Mouse (Mus musculus) heart, embryonic 15.5 days (tissue): ENCODE results near the gene Unc119b. TPM values are rescaled to one million over a fixed set of nuclear protein-coding genes. Genes with fewer than 3 reads are reported as not detected.
"Not testable (repeated sequence)": the region's sequence is repeated elsewhere in the genome, so short reads cannot be mapped to it uniquely, and the experiment has no call there.

Experiments
- ATAC-seq: fragments of 200-750 bp; cut with Nextera tagmentation; replicated peaks from 2 replicates; pipeline ENCODE4 v1.8.0; 2017; ENCODE audit warnings: low read depth, moderate TSS enrichment; ENCODE audit not compliant: insufficient number of reproducible peaks, insufficient read depth, low FRiP score
- H3K27ac ChIP-seq: fragments of 300-500 bp; sonication (generic); 2 replicates; pipeline ENCODE4 v1.5.1; 2015; ENCODE audit warnings: mild to moderate bottlenecking, inconsistent platforms
- H3K27me3 ChIP-seq: fragments of 300-500 bp; sonication (generic); 2 replicates; pipeline ENCODE4 v1.6.1; 2015; ENCODE audit warnings: inconsistent platforms
- H3K36me3 ChIP-seq: fragments of 300-500 bp; sonication (generic); 2 replicates; pipeline ENCODE4 v1.6.1; 2015; ENCODE audit warnings: mild to moderate bottlenecking, inconsistent platforms
- H3K4me1 ChIP-seq: fragments of 300-500 bp; sonication (generic); replicated peaks from 2 replicates; pipeline ENCODE4 v1.6.1; 2015; ENCODE audit warnings: inconsistent platforms
- H3K4me2 ChIP-seq: fragments of 300-500 bp; sonication (generic); 2 replicates; pipeline ENCODE4 v1.6.1; 2015; ENCODE audit warnings: inconsistent platforms, mild to moderate bottlenecking, moderate library complexity
- H3K4me3 ChIP-seq: fragments of 300-500 bp; sonication (generic); 2 replicates; pipeline ENCODE4 v1.5.1; 2015; ENCODE audit warnings: mild to moderate bottlenecking, inconsistent platforms
- H3K9ac ChIP-seq: fragments of 300-500 bp; sonication (generic); 2 replicates; pipeline ENCODE4 v1.6.1; 2015; ENCODE audit warnings: mild to moderate bottlenecking, inconsistent platforms
- H3K9me3 ChIP-seq: fragments of 300-500 bp; sonication (generic); replicated peaks from 2 replicates; pipeline ENCODE4 v1.6.1; 2016; ENCODE audit warnings: inconsistent platforms
- WGBS: fragments of 180-500 bp; shearing (Covaris S2); methylation state at CpG from one replicate; pipeline ENCODE4 v1.1.7; 2015; ENCODE audit warnings: mixed read lengths; 5-methylcytosine and 5-hydroxymethylcytosine counted together
- polyA plus RNA-seq: library from polyadenylated mRNA; unstranded; fragments of >200 nt; fragmentation: Nextera tagmentation; extraction: Ambion mirVana; gene quantifications from 2 replicates; pipeline ENCODE4 v1.2.1, GENCODE M21; 2015

Gene Unc119b
- polyA plus RNA-seq, 1 experiment from 2014 or later: 18.1 TPM

- not testable (repeated sequence) for H3K4me1 ChIP-seq, H3K27me3 ChIP-seq, H3K9ac ChIP-seq, H3K9me3 ChIP-seq, H3K4me3 ChIP-seq, ATAC-seq, H3K27ac ChIP-seq, H3K4me2 ChIP-seq
- WGBS: 95% methylated on average over 23 of the region's 23 CpGs
- peaks cover 23% of the 10 kb centered on the region for H3K36me3 ChIP-seq
These were observed 31.5 kb downstream of the Unc119b start for GRCm38 (mm10) chr5:115103253-115103652.

GRCm38 (mm10) chr5:115102231-115102630, 32.5 kb downstream of the Unc119b start:
- Histone ChIP-seq H3K36me3 (peaks cover 26% of the 10 kb centered on the region), H3K27me3 (no peaks in the 10 kb centered on the region), H3K27ac (no peak overlapping the region), H3K4me2 (no peak overlapping the region), H3K9me3 (no peaks in the 10 kb centered on the region), H3K4me1 (no peaks in the 10 kb centered on the region), H3K4me3 (no peak overlapping the region), H3K9ac (no peak overlapping the region)
- ATAC-seq: no peak
- WGBS: 82% methylated on average over 2 of the region's 2 CpGs

GRCm38 (mm10) chr5:115100473-115100872, 34.3 kb downstream of the Unc119b start:
- Histone ChIP-seq H3K9me3 (no peaks in the 10 kb centered on the region), H3K27ac (no peak overlapping the region), H3K36me3 (peaks cover 40% of the 10 kb centered on the region), H3K27me3 (no peaks in the 10 kb centered on the region), H3K4me2 (no peak overlapping the region), H3K4me1 (no peaks in the 10 kb centered on the region), H3K4me3 (no peak overlapping the region), H3K9ac (no peak overlapping the region)
- 84% methylated on average over 6 of the region's 6 CpGs for WGBS
- no peak for ATAC-seq

GRCm38 (mm10) chr5:115099991-115100390, 34.8 kb downstream of the Unc119b start:
- H3K4me3 ChIP-seq: no peak overlapping the region
- WGBS: 82% methylated on average over 9 of the region's 9 CpGs
- peaks cover 44% of the 10 kb centered on the region for H3K36me3 ChIP-seq
- H3K27ac ChIP-seq: no peak overlapping the region
- H3K4me1 ChIP-seq: peaks cover 2% of the 10 kb centered on the region
- no peak overlapping the region for H3K4me2 ChIP-seq
- H3K9me3 ChIP-seq: no peaks in the 10 kb centered on the region
- ATAC-seq: no peak
- H3K27me3 ChIP-seq: no peaks in the 10 kb centered on the region
- no peak overlapping the region for H3K9ac ChIP-seq

- Histone ChIP-seq H3K36me3 (peaks cover 47% of the 10 kb centered on the region), H3K4me3 (no peak overlapping the region), H3K27me3 (no peaks in the 10 kb centered on the region), H3K4me1 (peaks cover 5% of the 10 kb centered on the region), H3K9me3 (no peaks in the 10 kb centered on the region), H3K27ac (no peak overlapping the region), H3K4me2 (no peak overlapping the region), H3K9ac (no peak overlapping the region)
- no peak for ATAC-seq
- 77% methylated on average over 5 of the region's 5 CpGs for WGBS
These were observed 35.2 kb downstream of the Unc119b start for GRCm38 (mm10) chr5:115099530-115099929.

GRCm38 (mm10) chr5:115098195-115098594, 36.6 kb downstream of the Unc119b start, which contains the start of gene Gm10401:
Gene Gm10401, minus strand, starts transcription at chr5:115098295.
- Histone ChIP-seq H3K4me1 (peaks cover 5% of the 10 kb centered on the region), H3K4me3 (no peak within 1 kb of the TSS), H3K27me3 (no peaks in the 10 kb centered on the region), H3K4me2 (no peak within 1 kb of the TSS), H3K36me3 (peaks cover 47% of the 10 kb centered on the region), H3K27ac (no peak within 1 kb of the TSS), H3K9ac (no peak within 1 kb of the TSS), H3K9me3 (no peaks in the 10 kb centered on the region)
- WGBS: 95% methylated on average over 8 of the region's 8 CpGs
- no peak for ATAC-seq

- Histone ChIP-seq H3K9me3 (no peaks in the 10 kb centered on the region), H3K9ac (no peak overlapping the region), H3K27ac (no peak overlapping the region), H3K4me3 (no peak overlapping the region), H3K4me2 (no peak overlapping the region), H3K27me3 (no peaks in the 10 kb centered on the region), H3K4me1 (peaks cover 9% of the 10 kb centered on the region), H3K36me3 (peaks cover 66% of the 10 kb centered on the region)
- no peak for ATAC-seq
- WGBS: 86% methylated on average over 6 of the region's 6 CpGs
These were observed 43.0 kb downstream of the Unc119b start for GRCm38 (mm10) chr5:115091776-115092175.

GRCm38 (mm10) chr5:115091015-115091414, 43.8 kb downstream of the Unc119b start:
- Histone ChIP-seq H3K36me3 (peaks cover 66% of the 10 kb centered on the region), H3K27me3 (no peaks in the 10 kb centered on the region), H3K9ac (no peak overlapping the region), H3K27ac (no peak overlapping the region), H3K9me3 (no peaks in the 10 kb centered on the region), H3K4me3 (no peak overlapping the region), H3K4me2 (no peak overlapping the region), H3K4me1 (peaks cover 9% of the 10 kb centered on the region)
- 70% methylated on average over 3 of the region's 3 CpGs for WGBS
- no peak for ATAC-seq

- peaks cover 62% of the 10 kb centered on the region for H3K36me3 ChIP-seq
- 93% methylated on average over 5 of the region's 5 CpGs for WGBS
- no peak overlapping the region for H3K27ac ChIP-seq
- no peaks in the 10 kb centered on the region for H3K27me3 ChIP-seq
- H3K9ac ChIP-seq: no peak overlapping the region
- peaks cover 4% of the 10 kb centered on the region for H3K4me1 ChIP-seq
- no peak overlapping the region for H3K4me3 ChIP-seq
- no peak overlapping the region for H3K4me2 ChIP-seq
- H3K9me3 ChIP-seq: no peaks in the 10 kb centered on the region
- no peak for ATAC-seq
These were observed 45.0 kb downstream of the Unc119b start for GRCm38 (mm10) chr5:115089592-115090268.

GRCm38 (mm10) chr5:115085675-115086074, 49.1 kb downstream of the Unc119b start:
- Histone ChIP-seq H3K27ac (no peak overlapping the region), H3K9ac (no peak overlapping the region), H3K4me3 (no peak overlapping the region), H3K27me3 (no peaks in the 10 kb centered on the region), H3K4me1 (no peaks in the 10 kb centered on the region), H3K4me2 (no peak overlapping the region), H3K36me3 (peaks cover 80% of the 10 kb centered on the region), H3K9me3 (no peaks in the 10 kb centered on the region)
- WGBS: 96% methylated on average over 2 of the region's 2 CpGs
- ATAC-seq: no peak

GRCm38 (mm10) chr5:115083492-115083891, 51.3 kb downstream of the Unc119b start:
- H3K9ac ChIP-seq: no peak overlapping the region
- H3K27me3 ChIP-seq: no peaks in the 10 kb centered on the region
- no peak overlapping the region for H3K4me3 ChIP-seq
- H3K27ac ChIP-seq: no peak overlapping the region
- no peaks in the 10 kb centered on the region for H3K4me1 ChIP-seq
- no peak overlapping the region for H3K4me2 ChIP-seq
- ATAC-seq: no peak
- H3K36me3 ChIP-seq: peaks cover 60% of the 10 kb centered on the region
- WGBS: 70% methylated on average over 6 of the region's 6 CpGs
- H3K9me3 ChIP-seq: no peaks in the 10 kb centered on the region

GRCm38 (mm10) chr5:115081636-115082035, 53.1 kb downstream of the Unc119b start:
- no peaks in the 10 kb centered on the region for H3K27me3 ChIP-seq
- ATAC-seq: no peak
- H3K9ac ChIP-seq: no peak overlapping the region
- H3K9me3 ChIP-seq: no peaks in the 10 kb centered on the region
- H3K36me3 ChIP-seq: peaks cover 44% of the 10 kb centered on the region
- no peak overlapping the region for H3K4me2 ChIP-seq
- no peak overlapping the region for H3K4me3 ChIP-seq
- no peaks in the 10 kb centered on the region; the same call in 1 of the 2 replicates for H3K4me1 ChIP-seq
- 87% methylated on average over 5 of the region's 5 CpGs for WGBS
- H3K27ac ChIP-seq: no peak overlapping the region
